Mouse (Mus musculus) kidney, adult 2 months (tissue): ENCODE results near the gene Abcb8.

Experiments used
- CTCF ChIP-seq: fragments of 200-500 bp; conservative IDR thresholded peaks from 2 replicates; pipeline ENCODE4 v1.5.1; 2011; ENCODE audit warnings: low read depth, mild to moderate bottlenecking, control low read depth, low read length, moderate library complexity, mixed read lengths; ENCODE audit not compliant: insufficient read depth, insufficient read length
- POLR2A ChIP-seq: fragments of 200-500 bp; IDR thresholded peaks from one replicate; pipeline ENCODE4 v1.6.1; 2011; ENCODE audit warnings: low read depth, low read length, control low read depth

DNA sequence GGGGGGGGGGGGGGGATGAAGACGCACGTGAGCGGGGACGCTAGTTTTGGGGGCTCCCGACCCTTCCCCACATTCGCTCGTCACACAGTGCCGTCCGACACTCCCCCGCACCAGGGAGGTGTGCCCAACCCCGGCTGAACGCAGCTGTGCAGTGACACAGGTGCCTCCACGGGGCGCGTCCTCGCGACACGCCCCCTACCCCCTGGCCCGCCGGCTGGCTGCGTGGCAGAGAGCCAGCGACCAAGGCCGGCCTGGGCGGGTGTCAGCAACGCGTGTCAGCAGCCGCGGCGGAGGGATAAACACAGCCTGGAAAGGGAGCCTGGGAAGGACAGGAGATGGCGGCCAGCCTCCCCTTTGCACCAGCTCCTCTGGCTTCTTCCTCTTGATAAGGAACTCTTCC, 44.9 kb upstream of the Abcb8 start:
- TF ChIP-seq CTCF (no peak), POLR2A (no peak)
